Mouse (Mus musculus) small intestine, adult 2 months (tissue): ENCODE measurements around the gene Lipe.

Experiments used
- CTCF ChIP-seq: fragments of 200-500 bp; IDR thresholded peaks from 2 replicates; pipeline ENCODE4 v1.5.1; 2012; ENCODE audit warnings: low read depth, mild to moderate bottlenecking, control low read depth, inconsistent platforms, low read length, moderate library complexity, mixed read lengths; ENCODE audit not compliant: insufficient replicate concordance, insufficient read length; ENCODE audit errors: extremely low read depth
- POLR2A ChIP-seq: fragments of 200-500 bp; IDR thresholded peaks from 2 replicates; pipeline ENCODE4 v1.6.1; 2012; ENCODE audit warnings: low read depth, mild to moderate bottlenecking, control low read depth, inconsistent platforms, low read length, moderate library complexity

DNA sequence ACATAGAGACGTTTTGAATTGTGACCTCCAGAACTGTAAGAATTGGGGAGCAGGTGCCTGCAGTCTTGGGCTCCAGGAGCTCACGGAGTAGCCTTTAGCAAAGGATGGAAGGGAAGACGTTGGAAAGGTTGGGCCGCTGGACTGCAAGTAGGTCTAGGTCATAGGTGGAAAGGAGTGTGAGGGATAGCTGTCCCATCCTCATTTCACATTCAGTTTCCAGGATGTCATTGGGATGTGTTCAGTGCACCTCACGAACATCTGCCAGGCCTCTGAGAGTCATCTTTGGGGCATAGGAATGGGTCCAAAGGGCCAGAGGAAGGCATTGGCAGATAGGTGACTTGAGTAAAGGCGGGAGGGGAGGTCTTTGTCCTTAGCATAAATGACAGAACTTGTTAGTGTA, 33.9 kb upstream of the Lipe start:
- no peak for TF ChIP-seq POLR2A
- TF ChIP-seq CTCF: no peak
